Mouse (Mus musculus): ENCODE results near the gene Dnm1. TPM values are rescaled to one million over a fixed set of nuclear protein-coding genes. Genes with fewer than 3 reads are reported as not detected.

Dnm1 gene
- polyA plus RNA-seq, 1 experiment from 2014 or later: 0.52 TPM

- 58% methylated on average over 10 of the region's 10 CpGs for WGBS (ENCODE audit: insufficient replicate concordance)
- no peak overlapping the region for H3K4me2 ChIP-seq (ENCODE audit: low read depth, low read length)
- H3K4me3 ChIP-seq (ENCODE audit: low read depth, low read length): no peak overlapping the region
- no peak overlapping the region for H3K9ac ChIP-seq (ENCODE audit: low read depth, low read length)
- H3K27ac ChIP-seq (ENCODE audit: low read length): no peak overlapping the region
- H3K36me3 ChIP-seq (ENCODE audit: control insufficient read depth, insufficient read depth): no peaks in the 10 kb centered on the region
- H3K9me3 ChIP-seq (replicated peaks; ENCODE audit: control insufficient read depth, low read length): no peaks in the 10 kb centered on the region
- H3K4me1 ChIP-seq (ENCODE audit: control insufficient read depth, low read depth, low read length): peaks cover 16% of the 10 kb centered on the region
- no peak for ATAC-seq (ENCODE audit: low read depth)
- peaks cover 19% of the 10 kb centered on the region for H3K27me3 ChIP-seq (ENCODE audit: control insufficient read depth, insufficient read depth, low read depth, low read length)
Observed at GRCm38 (mm10) chr2:32356216-32356615, 3.1 kb upstream of the Dnm1 start.

DNA sequence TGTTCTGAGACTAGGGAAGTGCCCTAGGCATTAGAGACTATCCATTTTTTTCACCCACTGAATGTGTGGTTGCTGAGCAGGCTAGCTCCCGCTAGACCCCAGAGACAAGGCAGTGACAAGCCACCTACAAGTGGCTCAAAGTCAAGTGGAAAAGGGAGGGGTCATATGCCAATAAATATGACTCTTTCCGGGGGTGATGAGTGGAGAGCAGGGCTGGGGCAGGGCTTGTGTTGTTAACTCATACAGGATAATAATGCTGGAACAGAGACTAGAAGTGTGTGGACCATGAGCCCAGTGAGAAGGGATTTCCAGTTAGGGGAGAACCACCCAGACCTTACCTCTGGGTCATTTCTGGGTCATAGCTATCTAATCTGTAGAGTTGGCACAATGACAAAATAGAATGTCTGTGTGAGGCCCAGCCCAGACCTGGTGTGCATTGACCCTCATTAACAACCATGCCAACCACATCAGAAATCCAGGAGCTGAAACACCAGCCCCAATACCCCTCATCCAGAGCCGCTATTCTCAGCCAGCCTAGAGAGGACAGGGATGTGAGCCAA lies 1.3 kb upstream of the Dnm1 start:
- Histone ChIP-seq H3K4me1 (ENCODE audit: control insufficient read depth, low read depth, low read length) (peaks cover 16% of the 10 kb centered on the region), H3K4me3 (ENCODE audit: low read depth, low read length) (no peak overlapping the region), H3K36me3 (ENCODE audit: control insufficient read depth, insufficient read depth) (no peaks in the 10 kb centered on the region), H3K27me3 (ENCODE audit: control insufficient read depth, insufficient read depth, low read depth, low read length) (peaks cover 35% of the 10 kb centered on the region), H3K4me2 (ENCODE audit: low read depth, low read length) (no peak overlapping the region), H3K9me3 (replicated peaks; ENCODE audit: control insufficient read depth, low read length) (no peaks in the 10 kb centered on the region), H3K9ac (ENCODE audit: low read depth, low read length) (no peak overlapping the region), H3K27ac (ENCODE audit: low read length) (no peak overlapping the region)
- 70% methylated on average over 3 of the region's 3 CpGs for WGBS (ENCODE audit: insufficient replicate concordance)
- no peak for ATAC-seq (ENCODE audit: low read depth)

GRCm38 (mm10) chr2:32353836-32354235 lies 698 bp upstream of the Dnm1 start:
- no peak overlapping the region for H3K9ac ChIP-seq (ENCODE audit: low read depth, low read length)
- no peaks in the 10 kb centered on the region for H3K36me3 ChIP-seq (ENCODE audit: control insufficient read depth, insufficient read depth)
- H3K27me3 ChIP-seq (ENCODE audit: control insufficient read depth, insufficient read depth, low read depth, low read length): peaks cover 38% of the 10 kb centered on the region
- no peaks in the 10 kb centered on the region for H3K9me3 ChIP-seq (replicated peaks; ENCODE audit: control insufficient read depth, low read length)
- no peak overlapping the region for H3K4me2 ChIP-seq (ENCODE audit: low read depth, low read length)
- H3K4me3 ChIP-seq (ENCODE audit: low read depth, low read length): no peak overlapping the region
- 40% methylated on average over 6 of the region's 6 CpGs for WGBS (ENCODE audit: insufficient replicate concordance)
- H3K27ac ChIP-seq (ENCODE audit: low read length): no peak overlapping the region
- peaks cover 16% of the 10 kb centered on the region for H3K4me1 ChIP-seq (ENCODE audit: control insufficient read depth, low read depth, low read length)
- no peak for ATAC-seq (ENCODE audit: low read depth)

GRCm38 (mm10) chr2:32352151-32353006 lies 759 bp downstream of the Dnm1 start, which contains the start of gene Ciz1:
Gene Ciz1 (plus strand): TSS chr2:32352327.
- ATAC-seq (ENCODE audit: low read depth): peak; percentile 20; the same call in 1 of the 2 replicates
- Histone ChIP-seq H3K27ac (ENCODE audit: low read length) (no peak within 1 kb of the TSS), H3K36me3 (ENCODE audit: control insufficient read depth, insufficient read depth) (no peaks in the 10 kb centered on the region), H3K4me1 (ENCODE audit: control insufficient read depth, low read depth, low read length) (peaks cover 16% of the 10 kb centered on the region), H3K9ac (ENCODE audit: low read depth, low read length) (peak within 1 kb of the TSS; percentile 45; the same call in 1 of the 2 replicates), H3K4me2 (ENCODE audit: low read depth, low read length) (peak within 1 kb of the TSS; percentile 93), H3K27me3 (ENCODE audit: control insufficient read depth, insufficient read depth, low read depth, low read length) (peaks cover 38% of the 10 kb centered on the region), H3K9me3 (replicated peaks; ENCODE audit: control insufficient read depth, low read length) (no peaks in the 10 kb centered on the region), H3K4me3 (ENCODE audit: low read depth, low read length) (peak within 1 kb of the TSS; percentile 58)
- WGBS (ENCODE audit: insufficient replicate concordance): 1% methylated on average over 47 of the region's 52 CpGs

GRCm38 (mm10) chr2:32351471-32351961 lies 1.6 kb downstream of the Dnm1 start:
- Histone ChIP-seq H3K4me2 (ENCODE audit: low read depth, low read length) (no peak overlapping the region), H3K4me1 (ENCODE audit: control insufficient read depth, low read depth, low read length) (peaks cover 16% of the 10 kb centered on the region), H3K9me3 (replicated peaks; ENCODE audit: control insufficient read depth, low read length) (no peaks in the 10 kb centered on the region), H3K9ac (ENCODE audit: low read depth, low read length) (no peak overlapping the region), H3K27me3 (ENCODE audit: control insufficient read depth, insufficient read depth, low read depth, low read length) (peaks cover 38% of the 10 kb centered on the region), H3K4me3 (ENCODE audit: low read depth, low read length) (no peak overlapping the region), H3K27ac (ENCODE audit: low read length) (no peak overlapping the region), H3K36me3 (ENCODE audit: control insufficient read depth, insufficient read depth) (no peaks in the 10 kb centered on the region)
- no peak for ATAC-seq (ENCODE audit: low read depth)
- 36% methylated on average over 9 of the region's 9 CpGs for WGBS (ENCODE audit: insufficient replicate concordance)

DNA sequence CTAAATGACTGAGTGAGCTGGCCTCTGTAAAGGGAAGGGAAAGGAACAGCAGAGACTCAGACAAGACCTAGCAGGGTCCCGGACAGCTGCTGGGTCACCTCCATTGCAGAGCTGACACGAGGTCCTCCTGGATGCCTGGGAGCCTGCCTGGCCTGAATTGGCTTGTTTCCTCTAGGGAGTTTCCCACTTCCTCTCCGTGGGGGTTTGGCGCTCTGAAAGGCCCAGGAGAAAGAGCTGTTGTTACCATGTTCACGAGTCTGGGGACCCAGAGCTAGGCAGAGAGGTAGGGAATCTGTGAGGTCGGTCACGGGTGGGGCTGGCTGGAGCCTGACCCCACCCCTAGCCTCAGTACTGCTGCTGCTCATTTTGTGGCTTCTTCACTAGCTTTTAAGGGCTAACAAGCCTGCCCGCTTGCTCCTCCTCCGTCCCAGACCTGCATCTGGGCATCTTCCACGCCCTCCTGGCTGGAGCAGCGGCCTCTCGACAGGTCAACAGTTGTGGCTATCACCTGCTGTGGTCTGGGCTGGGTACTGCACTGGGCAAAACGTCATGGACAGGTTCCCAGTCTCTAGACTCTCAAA lies 2.6 kb downstream of the Dnm1 start:
- no peak for ATAC-seq (ENCODE audit: low read depth)
- 39% methylated on average over 13 of the region's 13 CpGs for WGBS (ENCODE audit: insufficient replicate concordance)

DNA sequence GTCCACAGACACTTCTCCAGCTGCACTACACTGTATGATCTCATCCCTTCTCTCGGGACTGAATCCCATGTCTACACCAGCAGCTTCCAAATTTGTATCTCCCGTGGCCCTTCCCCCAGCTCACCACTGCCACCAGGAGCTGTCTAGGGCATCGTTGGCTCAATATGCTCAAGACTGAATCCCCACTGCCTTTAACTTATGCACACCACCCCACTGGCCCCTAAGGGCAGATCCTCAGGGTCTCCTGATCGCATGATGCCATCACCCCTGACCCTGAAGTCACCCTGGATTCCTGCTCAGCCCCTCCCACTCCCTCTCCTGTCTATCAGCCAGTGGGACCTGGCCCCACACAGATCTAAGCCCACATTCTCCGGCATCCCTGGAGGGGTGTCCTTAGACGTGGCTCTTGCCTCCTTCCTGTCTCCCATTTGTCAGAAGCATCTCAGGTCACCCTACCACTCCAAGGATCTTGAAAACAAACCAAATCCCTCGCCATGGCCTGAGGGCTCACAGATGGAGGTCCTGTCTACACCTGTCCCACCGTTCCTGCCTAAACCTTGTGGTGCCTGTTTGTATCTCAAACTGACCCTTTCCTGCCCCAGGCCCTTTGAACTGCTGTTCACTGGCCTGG lies 3.4 kb downstream of the Dnm1 start:
- Histone ChIP-seq H3K4me3 (ENCODE audit: low read depth, low read length) (no peak overlapping the region), H3K36me3 (ENCODE audit: control insufficient read depth, insufficient read depth) (no peaks in the 10 kb centered on the region), H3K27me3 (ENCODE audit: control insufficient read depth, insufficient read depth, low read depth, low read length) (peaks cover 38% of the 10 kb centered on the region), H3K4me1 (ENCODE audit: control insufficient read depth, low read depth, low read length) (peaks cover 16% of the 10 kb centered on the region; the same call in 1 of the 2 replicates), H3K9me3 (replicated peaks; ENCODE audit: control insufficient read depth, low read length) (no peaks in the 10 kb centered on the region), H3K27ac (ENCODE audit: low read length) (no peak overlapping the region), H3K9ac (ENCODE audit: low read depth, low read length) (no peak overlapping the region), H3K4me2 (ENCODE audit: low read depth, low read length) (no peak overlapping the region)
- no peak for ATAC-seq (ENCODE audit: low read depth)
- WGBS (ENCODE audit: insufficient replicate concordance): 49% methylated on average over 8 of the region's 8 CpGs

More for the DNA sequence above, 2.6 kb downstream of the Dnm1 start:
- Histone ChIP-seq H3K9me3 (replicated peaks; ENCODE audit: control insufficient read depth, low read length) (no peaks in the 10 kb centered on the region), H3K36me3 (ENCODE audit: control insufficient read depth, insufficient read depth) (no peaks in the 10 kb centered on the region), H3K27me3 (ENCODE audit: control insufficient read depth, insufficient read depth, low read depth, low read length) (peaks cover 38% of the 10 kb centered on the region), H3K4me2 (ENCODE audit: low read depth, low read length) (no peak overlapping the region), H3K4me1 (ENCODE audit: control insufficient read depth, low read depth, low read length) (peaks cover 16% of the 10 kb centered on the region; the same call in 1 of the 2 replicates), H3K27ac (ENCODE audit: low read length) (no peak overlapping the region), H3K9ac (ENCODE audit: low read depth, low read length) (no peak overlapping the region), H3K4me3 (ENCODE audit: low read depth, low read length) (no peak overlapping the region)

DNA sequence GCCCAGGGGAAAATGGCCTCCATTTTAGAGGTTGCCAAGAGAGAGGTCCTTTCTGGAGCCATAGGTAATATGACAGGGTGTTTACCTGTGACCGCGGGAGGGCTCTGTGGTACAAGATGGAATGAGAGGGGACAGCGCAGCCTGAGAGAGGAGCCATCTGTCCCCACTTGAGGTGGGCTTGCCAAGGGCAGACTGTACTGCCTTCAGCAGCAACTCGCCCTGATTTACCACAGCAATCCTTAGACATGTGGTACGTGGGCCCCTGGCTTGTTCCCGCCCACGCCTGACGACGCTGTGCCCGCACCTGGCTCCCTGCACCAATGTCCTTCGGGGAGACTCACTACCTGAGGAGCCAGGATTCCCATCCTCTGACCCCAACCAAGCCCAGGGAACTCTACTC lies 4.8 kb downstream of the Dnm1 start:
- peaks cover 38% of the 10 kb centered on the region for H3K27me3 ChIP-seq (ENCODE audit: control insufficient read depth, insufficient read depth, low read depth, low read length)
- no peak for ATAC-seq (ENCODE audit: low read depth)
- no peaks in the 10 kb centered on the region for H3K9me3 ChIP-seq (replicated peaks; ENCODE audit: control insufficient read depth, low read length)
- peaks cover 8% of the 10 kb centered on the region; the same call in 1 of the 2 replicates for H3K4me1 ChIP-seq (ENCODE audit: control insufficient read depth, low read depth, low read length)
- H3K27ac ChIP-seq (ENCODE audit: low read length): no peak overlapping the region
- no peak overlapping the region for H3K4me3 ChIP-seq (ENCODE audit: low read depth, low read length)
- WGBS (ENCODE audit: insufficient replicate concordance): 69% methylated on average over 11 of the region's 11 CpGs
- H3K36me3 ChIP-seq (ENCODE audit: control insufficient read depth, insufficient read depth): no peaks in the 10 kb centered on the region
- H3K9ac ChIP-seq (ENCODE audit: low read depth, low read length): no peak overlapping the region
- no peak overlapping the region for H3K4me2 ChIP-seq (ENCODE audit: low read depth, low read length)

Data from liver, embryonic 16.5 days (tissue).